Mouse (Mus musculus): Measurements from ENCODE around the gene F2rl2. TPM values are rescaled to one million over a fixed set of nuclear protein-coding genes. Genes with fewer than 3 reads are reported as not detected.

The F2rl2 gene
- total RNA-seq (2021), result under 1 TPM; 0.32 to 0.38 TPM
- long read RNA-seq, partial matches to known transcripts, result 0 of 2 reads
- long read RNA-seq, other reads (novel, unspliced or antisense), result 1 of 2 reads

GRCm38 (mm10) chr13:95696654-95697163, at the start of gene F2rl2:
TSS of gene F2rl2 (plus strand) at chr13:95696853.
- DNase-seq (ENCODE audit: low spot score in 2 of 2), result peak; percentile 40 to 66

DNA sequence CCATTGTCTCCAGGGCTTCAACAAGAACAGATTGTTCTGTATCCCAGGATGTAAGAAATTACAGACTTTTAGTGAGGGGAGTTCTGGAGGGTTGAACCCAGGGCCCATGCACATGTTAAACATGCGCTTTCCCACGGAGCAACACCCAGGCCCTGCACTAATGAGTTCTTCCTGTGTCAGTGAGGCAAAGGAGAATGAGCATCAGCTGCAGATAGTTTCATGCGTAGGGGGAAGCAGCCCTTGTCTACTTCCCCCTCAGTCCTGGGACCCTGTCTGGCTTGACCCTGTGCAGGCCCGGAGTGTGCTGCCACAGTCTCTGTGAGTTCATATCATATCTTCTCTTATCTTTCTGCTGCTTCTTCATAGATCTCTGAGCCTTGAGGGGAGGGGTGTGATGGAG, 49.4 kb upstream of the F2rl2 start:
- no peak for DNase-seq (ENCODE audit: low spot score in 2 of 2)

- DNase-seq (ENCODE audit: low spot score in 2 of 2), result no peak
These were observed 46.7 kb upstream of the F2rl2 start for GRCm38 (mm10) chr13:95649941-95650340.

- DNase-seq (ENCODE audit: low spot score in 2 of 2), result no peak
These were observed 44.6 kb upstream of the F2rl2 start for GRCm38 (mm10) chr13:95651870-95652668.

DNA sequence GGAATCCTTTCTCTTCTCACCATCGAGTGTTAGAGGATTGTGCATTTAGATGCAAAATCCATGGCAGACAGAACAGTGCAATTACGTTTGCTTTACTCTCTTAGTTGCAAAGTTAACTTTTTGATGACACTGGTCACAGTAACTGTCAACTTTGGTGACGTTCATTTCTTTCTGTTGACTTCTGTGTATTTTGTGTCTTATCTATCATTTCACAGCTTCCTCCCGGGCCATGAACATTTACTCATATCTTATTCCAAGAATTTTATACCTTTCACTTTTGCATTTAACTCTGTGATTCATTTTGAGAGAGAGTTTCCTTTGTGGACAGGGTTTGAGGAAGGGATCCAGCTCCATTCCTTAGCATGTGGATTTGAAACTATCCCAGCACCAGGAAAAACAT, 43.0 kb upstream of the F2rl2 start:
- no peak for DNase-seq (ENCODE audit: low spot score in 2 of 2)

DNA sequence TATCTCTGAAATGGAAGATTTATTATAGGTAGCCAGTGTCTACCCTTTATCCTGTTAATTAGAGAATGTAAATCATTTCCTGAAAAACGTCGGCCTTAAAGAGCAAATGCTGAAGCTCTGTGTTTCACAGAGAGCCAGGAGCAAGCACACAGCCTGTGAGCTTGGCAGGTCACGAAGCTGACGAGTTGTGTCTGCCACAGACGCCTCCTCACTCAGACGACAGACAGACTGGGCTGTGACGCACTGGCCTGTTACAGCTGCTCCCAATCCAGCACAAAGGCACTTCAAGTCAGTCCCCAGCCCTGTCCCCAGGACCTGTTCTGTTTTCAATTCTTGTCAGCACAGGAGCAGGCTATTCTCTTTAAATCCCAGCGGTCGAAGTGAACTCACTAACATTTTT, 41.4 kb upstream of the F2rl2 start:
- DNase-seq (ENCODE audit: low spot score in 2 of 2), result peak in 1 of 2 experiments; percentile 37

DNA sequence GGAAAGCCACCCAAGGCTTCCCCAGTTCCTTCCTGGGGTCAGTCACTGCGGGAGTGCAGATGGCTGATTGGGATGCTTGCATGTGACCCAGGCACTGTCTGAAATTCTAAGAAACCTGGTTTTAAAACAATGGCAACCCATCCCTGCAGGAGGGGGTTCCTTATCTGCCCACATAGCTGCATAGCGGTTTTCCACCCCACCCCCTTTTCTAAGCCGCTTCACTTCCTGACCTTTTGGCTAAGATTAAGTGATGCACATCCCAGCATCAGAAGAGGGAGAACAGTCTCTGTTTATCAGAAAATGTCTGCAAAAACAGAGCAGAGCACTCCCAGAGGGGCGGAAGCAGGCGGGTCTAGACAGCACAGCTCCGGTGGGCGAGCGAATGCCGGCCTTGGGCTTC, 39.5 kb upstream of the F2rl2 start:
- no peak for DNase-seq (ENCODE audit: low spot score in 2 of 2)

GRCm38 (mm10) chr13:95659432-95659831, 37.2 kb upstream of the F2rl2 start:
- DNase-seq (ENCODE audit: low spot score in 2 of 2), result no peak

DNA sequence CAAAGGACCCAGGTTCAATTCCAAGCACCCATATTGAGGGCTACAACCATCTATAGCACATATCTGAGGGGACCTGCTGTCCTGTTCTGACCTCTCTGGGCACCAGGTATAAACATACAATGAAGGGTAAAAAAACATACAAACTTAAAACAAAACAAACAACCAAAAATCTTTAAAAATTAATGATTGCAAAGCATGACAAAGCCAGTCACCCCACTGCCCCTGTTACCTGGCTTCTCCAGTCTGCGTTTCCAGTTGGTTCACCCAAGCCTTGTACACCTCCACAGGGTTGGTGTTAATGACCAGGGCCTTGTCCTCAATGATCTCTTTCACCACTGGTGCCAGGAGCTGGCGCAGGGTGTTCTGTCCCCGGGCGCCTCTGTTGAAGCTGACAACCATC, 32.8 kb upstream of the F2rl2 start:
- no peak for DNase-seq (ENCODE audit: low spot score in 2 of 2)

DNA sequence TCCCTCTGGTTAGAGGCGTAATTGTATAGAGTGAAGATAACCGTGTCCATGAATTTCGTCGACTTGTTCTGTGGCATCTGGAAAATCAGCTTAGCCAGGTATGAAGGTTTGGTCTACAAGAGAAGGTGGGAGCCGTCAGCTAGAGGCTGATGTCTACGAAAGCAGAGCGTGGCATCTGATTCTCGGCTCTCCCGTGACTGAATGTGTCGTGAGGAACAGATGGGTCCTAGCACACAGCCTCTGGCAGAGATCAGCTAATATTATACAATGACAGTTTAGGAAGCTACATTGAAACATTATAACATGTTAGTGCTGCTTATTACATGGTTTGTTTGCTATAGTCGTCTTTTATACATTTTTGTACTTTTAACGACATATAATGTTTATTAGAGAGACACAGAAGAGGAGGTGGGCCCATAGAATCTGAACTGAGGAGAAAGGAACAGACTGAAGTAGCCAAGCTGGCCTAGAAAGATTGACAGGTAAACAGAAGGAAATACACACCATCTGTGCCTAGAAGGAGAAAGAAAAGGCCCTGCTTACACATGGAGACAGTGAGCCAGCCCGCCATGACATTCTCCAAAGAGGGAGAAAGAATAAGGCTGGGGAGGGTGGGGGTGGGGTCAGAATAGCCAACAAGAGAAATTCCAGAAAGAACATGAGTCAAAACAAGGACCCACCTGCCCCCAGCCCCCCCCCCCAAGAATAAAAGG, 30.9 kb upstream of the F2rl2 start:
- DNase-seq (ENCODE audit: low spot score in 2 of 2), result peak in 1 of 2 experiments; percentile 55

- no peak for DNase-seq (ENCODE audit: low spot score in 2 of 2)
These were observed 29.4 kb upstream of the F2rl2 start for GRCm38 (mm10) chr13:95667260-95667659.

- no peak for DNase-seq (ENCODE audit: low spot score in 2 of 2)
These were observed 26.1 kb upstream of the F2rl2 start for GRCm38 (mm10) chr13:95670534-95670933.

GRCm38 (mm10) chr13:95671108-95671897, 25.4 kb upstream of the F2rl2 start:
- peak in 1 of 2 experiments; percentile 9 for DNase-seq (ENCODE audit: low spot score in 2 of 2)

GRCm38 (mm10) chr13:95672372-95672771, 24.3 kb upstream of the F2rl2 start:
- DNase-seq (ENCODE audit: low spot score in 2 of 2), result no peak

DNA sequence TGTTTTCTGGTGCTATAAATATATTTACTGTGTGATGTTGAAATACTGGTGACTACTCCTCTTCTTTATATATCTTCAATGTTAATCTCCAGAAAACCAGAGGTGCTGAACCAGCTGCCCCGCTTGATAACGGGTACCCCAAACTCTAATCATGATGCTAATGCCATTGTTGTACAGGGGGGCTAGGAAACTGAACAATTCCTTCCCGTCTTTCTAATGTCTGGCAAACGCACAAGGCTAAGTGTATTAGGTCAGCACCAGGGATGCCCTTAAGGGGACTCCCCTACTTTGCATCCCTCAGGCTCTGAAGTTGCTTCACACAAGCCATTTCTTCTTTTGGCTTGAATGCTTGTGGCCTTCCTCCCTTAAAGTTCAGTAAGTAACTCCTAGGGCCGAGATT, 17.6 kb upstream of the F2rl2 start:
- no peak for DNase-seq (ENCODE audit: low spot score in 2 of 2)

DNA sequence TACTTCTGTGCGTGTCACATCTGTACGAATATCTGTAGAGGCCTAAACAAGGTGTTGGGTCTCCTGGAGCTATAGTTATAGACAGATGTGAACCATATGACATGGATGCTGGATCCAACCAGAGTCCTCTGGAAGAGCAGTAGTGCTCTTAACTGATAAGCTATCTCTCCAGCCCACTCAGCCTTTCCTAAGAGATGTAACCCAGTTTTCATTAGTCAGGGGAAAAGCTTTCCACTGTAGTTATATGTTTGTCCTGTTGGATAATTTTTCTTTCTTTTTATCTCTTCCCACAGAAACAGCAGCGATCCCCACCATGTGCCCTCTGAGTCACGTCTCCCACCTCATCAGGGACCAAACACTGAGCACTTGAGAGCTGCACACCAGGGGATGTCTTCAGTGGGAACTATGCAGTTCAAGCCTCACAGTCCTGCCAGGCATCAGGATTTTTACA, 17.1 kb upstream of the F2rl2 start:
- no peak for DNase-seq (ENCODE audit: low spot score in 2 of 2)

- no peak for DNase-seq (ENCODE audit: low spot score in 2 of 2)
These were observed 11.9 kb upstream of the F2rl2 start for GRCm38 (mm10) chr13:95684656-95685244.

- no peak for DNase-seq (ENCODE audit: low spot score in 2 of 2)
These were observed 10.9 kb upstream of the F2rl2 start for GRCm38 (mm10) chr13:95685736-95686135.

DNA sequence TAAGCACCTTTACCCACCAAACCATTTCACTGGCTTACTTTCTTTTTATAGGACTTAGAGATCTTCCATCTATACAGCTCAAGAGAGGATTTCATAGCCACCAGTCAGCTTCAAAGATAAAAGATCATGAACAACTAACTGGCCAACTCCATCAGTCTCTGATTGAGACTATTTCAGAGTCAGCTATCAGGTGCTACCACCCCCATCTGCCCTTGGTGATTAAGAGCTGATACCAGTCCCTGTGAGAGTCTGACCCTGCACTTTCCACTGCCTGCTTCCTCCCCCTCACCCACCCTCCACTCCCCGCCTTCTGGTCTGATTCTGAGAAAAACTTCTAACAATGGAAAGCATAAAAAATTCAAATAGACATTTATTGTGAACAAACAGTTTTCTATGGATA, 8.1 kb upstream of the F2rl2 start:
- DNase-seq (ENCODE audit: low spot score in 2 of 2), result no peak

DNA sequence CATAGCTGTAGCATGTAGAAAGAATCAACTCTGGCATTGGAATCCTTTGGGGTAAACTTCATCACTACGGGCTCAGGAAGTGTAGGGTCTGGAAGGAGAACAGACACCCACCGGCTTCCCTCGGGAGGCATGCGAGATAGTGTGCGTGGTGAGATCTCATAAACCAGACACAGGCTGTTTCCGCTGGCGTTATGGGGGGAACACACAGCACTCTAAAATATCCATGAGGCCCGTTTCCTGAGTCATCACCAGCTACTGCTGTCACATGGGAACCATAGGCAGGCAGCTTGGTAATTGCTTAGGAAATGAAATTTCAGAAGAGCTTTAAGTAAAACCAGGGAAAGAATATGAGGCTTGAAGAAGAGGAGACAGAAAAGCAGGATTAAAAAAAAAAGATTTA, 4.5 kb upstream of the F2rl2 start:
- peak; percentile 39 to 69 for DNase-seq (ENCODE audit: low spot score in 2 of 2)

- no peak for DNase-seq (ENCODE audit: low spot score in 2 of 2)
These were observed 466 bp upstream of the F2rl2 start for GRCm38 (mm10) chr13:95696120-95696653.
